Comparison of ENCODE assay signal across 30 mouse cellular contexts in genomic region chr3:56810548-56811071, GRCm38 (mm10).
DNase-seq lines count a peak whose midpoint lies in the region; ATAC-seq and TF ChIP-seq lines count a peak whose summit lies in the region.
"Had no signal": no experiment of that assay in that cellular context is flagged by ENCODE, and none has a peak within 500 bp of the region (broad histone marks: within the 10 kb centered on the region; RNA-seq: fewer than 3 reads in every experiment).

No protein-coding gene starts in this region.

- no peak for DNase-seq in hindbrain, embryonic 14.5 days (ENCODE audit: low spot score)
- DNase-seq in layer of hippocampus, adult 2 months (ENCODE audit: low spot score in 2 of 2) = peak; percentile 40 to 56
- no peak for DNase-seq in layer of hippocampus, adult 9-10 months (ENCODE audit: low spot score)
- peak; percentile 39 for DNase-seq in brain, embryonic 14.5 days (ENCODE audit: low read depth)
- no peak for DNase-seq in urinary bladder, postnatal 25 days (ENCODE audit: low spot score)
- DNase-seq in kidney, adult 11 months = no peak
- DNase-seq: adrenal gland, postnatal 10 days; cerebellum, adult 11-12 months; cerebellum, adult 9-11 months; embryo, embryonic 11 days; gastrocnemius, postnatal 25 days; heart, adult 11 months; kidney, adult 2 months; kidney, postnatal 36 days; liver; lung, adult 2 months; lung, postnatal 10 days; retina, postnatal 1 day; right cerebral cortex, postnatal 14 days had no signal

- no peak overlapping the region for H3K27ac ChIP-seq in hindbrain, embryonic 14.5 days
- H3K27ac ChIP-seq in hindbrain, embryonic 12.5 days = no peak overlapping the region
- H3K27ac ChIP-seq in layer of hippocampus, adult 2 months = peak overlapping the region; percentile 77
- no peak overlapping the region for H3K27ac ChIP-seq in midbrain, embryonic 15.5 days
- H3K27ac ChIP-seq: embryonic facial prominence, embryonic 12.5 days; forebrain, embryonic 10.5 days; forebrain, embryonic 15.5 days; heart, embryonic 10.5 days; heart, embryonic 15.5 days; liver, embryonic 14.5 days; macrophage; neural tube, embryonic 12.5 days had no signal

- no peak overlapping the region for H3K4me3 ChIP-seq in hindbrain, embryonic 14.5 days (replicated peaks; ENCODE audit: low read length)
- no peak overlapping the region for H3K4me3 ChIP-seq in hindbrain, embryonic 12.5 days
- H3K4me3 ChIP-seq in layer of hippocampus, adult 2 months = no peak overlapping the region
- no peak overlapping the region for H3K4me3 ChIP-seq in midbrain, embryonic 15.5 days
- H3K4me3 ChIP-seq: embryonic facial prominence, embryonic 12.5 days; forebrain, embryonic 10.5 days; forebrain, embryonic 15.5 days; heart, embryonic 10.5 days; heart, embryonic 15.5 days; neural tube, embryonic 12.5 days had no signal

- ATAC-seq in hindbrain, embryonic 14.5 days (ENCODE audit: low FRiP score) = 0 out of 2 replicates have a peak, but pooled peaks have one; percentile 57
- ATAC-seq in hindbrain, embryonic 12.5 days (ENCODE audit: low FRiP score) = no peak
- peak; percentile 42; the same call in 1 of the 2 replicates for ATAC-seq in midbrain, embryonic 15.5 days (replicated peaks)
- ATAC-seq: forebrain, embryonic 15.5 days had no signal

- no peak for TF ChIP-seq POLR2A in brain, embryonic 14.5 days (IDR thresholded peaks at IDR 0.05; ENCODE audit: borderline replicate concordance, extremely low read depth, insufficient read depth, insufficient read length, poor library complexity, severe bottlenecking)

- WGBS in hindbrain, embryonic 14.5 days = 67% methylated on average over 1 of the region's 1 CpGs
- 94% methylated on average over 1 of the region's 1 CpGs for WGBS in hindbrain, embryonic 12.5 days
- 67% methylated on average over 1 of the region's 1 CpGs for WGBS in midbrain, embryonic 15.5 days

- no peaks in the 10 kb centered on the region for H3K36me3 ChIP-seq in hindbrain, embryonic 14.5 days (replicated peaks; ENCODE audit: control insufficient read depth, insufficient read depth)
- H3K36me3 ChIP-seq in hindbrain, embryonic 12.5 days = no peaks in the 10 kb centered on the region
- H3K36me3 ChIP-seq in midbrain, embryonic 15.5 days (replicated peaks) = no peaks in the 10 kb centered on the region
- H3K36me3 ChIP-seq: embryonic facial prominence, embryonic 12.5 days; forebrain, embryonic 10.5 days; forebrain, embryonic 15.5 days; G1E; heart, embryonic 10.5 days; heart, embryonic 15.5 days; neural tube, embryonic 12.5 days had no signal

- no peaks in the 10 kb centered on the region for H3K27me3 ChIP-seq in hindbrain, embryonic 14.5 days (ENCODE audit: control insufficient read depth, insufficient read depth, low read length)
- no peaks in the 10 kb centered on the region for H3K27me3 ChIP-seq in hindbrain, embryonic 12.5 days
- no peaks in the 10 kb centered on the region for H3K27me3 ChIP-seq in midbrain, embryonic 15.5 days (replicated peaks)
- H3K27me3 ChIP-seq: embryonic facial prominence, embryonic 12.5 days; forebrain, embryonic 15.5 days; heart, embryonic 15.5 days; neural tube, embryonic 12.5 days had no signal

- no peak for TF ChIP-seq CTCF in layer of hippocampus, adult 2 months (conservative IDR thresholded peaks at IDR 0.05)
- TF ChIP-seq CTCF in brain, embryonic 14.5 days (IDR thresholded peaks at IDR 0.05; ENCODE audit: borderline replicate concordance, extremely low read depth, insufficient read depth, insufficient read length) = no peak

- no peak overlapping the region for H3K4me2 ChIP-seq in hindbrain, embryonic 14.5 days (replicated peaks)
- H3K4me2 ChIP-seq in hindbrain, embryonic 12.5 days (replicated peaks) = no peak overlapping the region
- no peak overlapping the region for H3K4me2 ChIP-seq in midbrain, embryonic 15.5 days
- H3K4me2 ChIP-seq: embryonic facial prominence, embryonic 12.5 days; forebrain, embryonic 15.5 days; heart, embryonic 15.5 days; neural tube, embryonic 12.5 days had no signal

- no peaks in the 10 kb centered on the region for H3K9me3 ChIP-seq in hindbrain, embryonic 14.5 days (ENCODE audit: control insufficient read depth, low read length)
- H3K9me3 ChIP-seq in hindbrain, embryonic 12.5 days (replicated peaks) = no peaks in the 10 kb centered on the region
- no peaks in the 10 kb centered on the region for H3K9me3 ChIP-seq in midbrain, embryonic 15.5 days
- H3K9me3 ChIP-seq: embryonic facial prominence, embryonic 12.5 days; forebrain, embryonic 10.5 days; forebrain, embryonic 15.5 days; G1E; heart, embryonic 10.5 days; heart, embryonic 15.5 days; neural tube, embryonic 12.5 days had no signal

- no peak overlapping the region for H3K9ac ChIP-seq in hindbrain, embryonic 14.5 days
- H3K9ac ChIP-seq in hindbrain, embryonic 12.5 days = no peak overlapping the region
- no peak overlapping the region for H3K9ac ChIP-seq in midbrain, embryonic 15.5 days
- H3K9ac ChIP-seq: embryonic facial prominence, embryonic 12.5 days; forebrain, embryonic 15.5 days; heart, embryonic 15.5 days; liver, embryonic 14.5 days; neural tube, embryonic 12.5 days had no signal

- no peaks in the 10 kb centered on the region for H3K4me1 ChIP-seq in hindbrain, embryonic 14.5 days (replicated peaks; ENCODE audit: control insufficient read depth, insufficient read depth, low read length)
- H3K4me1 ChIP-seq in hindbrain, embryonic 12.5 days = no peaks in the 10 kb centered on the region
- no peaks in the 10 kb centered on the region for H3K4me1 ChIP-seq in midbrain, embryonic 15.5 days
- H3K4me1 ChIP-seq: embryonic facial prominence, embryonic 12.5 days; forebrain, embryonic 10.5 days; forebrain, embryonic 15.5 days; heart, embryonic 10.5 days; heart, embryonic 15.5 days; neural tube, embryonic 12.5 days had no signal

Comparison
In these comparisons a context has a peak if more than half of its experiments do, and no peak if none do; other contexts are left out.
1. DNase-seq: peak in layer of hippocampus, adult 2 months (2 of 2) and brain, embryonic 14.5 days (single experiment); none in hindbrain, embryonic 14.5 days (single experiment), layer of hippocampus, adult 9-10 months (single experiment), urinary bladder, postnatal 25 days (single experiment) and kidney, adult 11 months (single experiment).